Comparison of ENCODE assay signal across 14 mouse cellular contexts in genomic region chr13:35033571-35033970, GRCm38 (mm10).
"Had no signal": no experiment of that assay in that cellular context is flagged by ENCODE, and none has a peak within 500 bp of the region (broad histone marks: within the 10 kb centered on the region; RNA-seq: fewer than 3 reads in every experiment).

No protein-coding gene starts in this region.

- H3K27me3 ChIP-seq: limb, embryonic 13.5 days; midbrain, embryonic 13.5 days had no signal

- H3K9me3 ChIP-seq: limb, embryonic 10.5 days; limb, embryonic 13.5 days; midbrain, embryonic 13.5 days had no signal

- H3K4me1 ChIP-seq: limb, embryonic 10.5 days; limb, embryonic 13.5 days; midbrain, embryonic 13.5 days had no signal

- H3K36me3 ChIP-seq: limb, embryonic 10.5 days; limb, embryonic 13.5 days; midbrain, embryonic 13.5 days had no signal

- H3K4me2 ChIP-seq: limb, embryonic 13.5 days; lung, embryonic 14.5 days; midbrain, embryonic 13.5 days had no signal

- ATAC-seq: intestine, postnatal 0 days; liver, postnatal 0 days; lung, postnatal 0 days; midbrain, embryonic 13.5 days had no signal

- H3K4me3 ChIP-seq: layer of hippocampus, adult 2 months; limb, embryonic 10.5 days; limb, embryonic 13.5 days; midbrain, embryonic 13.5 days had no signal

- DNase-seq: kidney, adult 2 months; kidney, postnatal 25 days; layer of hippocampus, adult 9-11 months; liver, postnatal 0 days; lung, embryonic 14.5 days had no signal

- H3K27ac ChIP-seq: kidney, postnatal 0 days; layer of hippocampus, adult 2 months; limb, embryonic 10.5 days; limb, embryonic 13.5 days; liver, embryonic 14.5 days; macrophage; midbrain, embryonic 13.5 days had no signal

- H3K9ac ChIP-seq: limb, embryonic 13.5 days; liver, embryonic 14.5 days; liver, postnatal 0 days; lung, embryonic 14.5 days; midbrain, embryonic 13.5 days had no signal
